Mouse (Mus musculus): ENCODE measurements at regions not wholly inside any gene's neighbourhood (a gene's known extent, or its start where the extent isn't known, plus 50 kb on each side); places are given as distances from the start of the nearest gene placed in this dataset.

DNA sequence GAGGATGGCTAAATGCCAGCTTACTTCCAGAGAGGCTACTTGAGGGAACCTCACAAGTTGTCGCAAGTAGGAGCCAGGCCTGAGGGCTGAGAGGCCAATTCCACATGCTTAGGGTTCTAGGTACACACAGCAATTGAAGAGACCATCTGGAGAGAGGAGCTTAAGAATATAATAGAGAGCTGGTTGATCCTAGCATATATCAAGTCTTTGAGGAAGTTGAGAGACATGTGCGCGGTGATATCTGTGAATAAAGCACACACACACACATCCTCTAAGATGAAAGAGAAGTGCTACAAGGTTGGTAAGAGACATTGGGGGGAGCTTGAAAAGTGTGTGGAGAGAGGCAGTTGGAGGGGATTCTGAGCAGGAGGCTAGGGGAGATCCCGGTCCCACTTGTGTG is 189.5 kb downstream of the Zfp462 start:
- no peaks in the 10 kb centered on the region for H3K27me3 ChIP-seq (ENCODE audit: insufficient read depth, low read length)
- H3K9me3 ChIP-seq (ENCODE audit: low read length): peaks cover 42% of the 10 kb centered on the region
- peaks cover 25% of the 10 kb centered on the region for H3K4me1 ChIP-seq (replicated peaks; ENCODE audit: low read depth, low read length)
- no peak overlapping the region for H3K4me3 ChIP-seq (replicated peaks; ENCODE audit: low read length)
- TF ChIP-seq NANOG (IDR thresholded peaks at IDR 0.05; ENCODE audit: borderline replicate concordance, low read length): no peak
- no peak for TF ChIP-seq CTCF (conservative IDR thresholded peaks at IDR 0.05; ENCODE audit: low read length)
- TF ChIP-seq POU5F1 (IDR thresholded peaks at IDR 0.05; ENCODE audit: borderline replicate concordance, low read length): no peak
- H3K36me3 ChIP-seq (ENCODE audit: insufficient read depth, low read length): peaks cover 18% of the 10 kb centered on the region

DNA sequence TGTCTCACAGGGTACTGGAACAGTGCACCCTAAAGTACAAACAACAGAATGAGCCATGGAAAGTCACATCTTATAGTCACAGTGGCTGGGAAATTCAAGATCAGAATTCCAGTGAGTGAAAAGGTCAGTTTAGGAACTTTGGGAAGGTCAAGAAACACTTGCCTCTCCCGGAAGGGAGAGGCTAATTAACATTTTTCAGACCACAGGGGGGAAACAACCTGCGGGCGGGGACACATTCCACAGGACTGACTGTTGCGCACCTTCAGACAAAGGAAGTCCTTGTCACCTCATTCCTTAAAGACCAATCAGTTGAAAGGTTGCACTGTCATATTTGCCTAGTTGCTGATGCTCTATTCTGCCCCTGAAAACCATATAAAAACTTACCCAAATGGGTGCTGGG is 189.9 kb downstream of the Zfp462 start:
- TF ChIP-seq NANOG (IDR thresholded peaks at IDR 0.05; ENCODE audit: borderline replicate concordance, low read length) (peak; percentile 45; the same call in 1 of the 2 replicates), CTCF (conservative IDR thresholded peaks at IDR 0.05; ENCODE audit: low read length) (no peak)
- Histone ChIP-seq H3K27me3 (ENCODE audit: insufficient read depth, low read length) (no peaks in the 10 kb centered on the region), H3K4me3 (replicated peaks; ENCODE audit: low read length) (no peak overlapping the region)

DNA sequence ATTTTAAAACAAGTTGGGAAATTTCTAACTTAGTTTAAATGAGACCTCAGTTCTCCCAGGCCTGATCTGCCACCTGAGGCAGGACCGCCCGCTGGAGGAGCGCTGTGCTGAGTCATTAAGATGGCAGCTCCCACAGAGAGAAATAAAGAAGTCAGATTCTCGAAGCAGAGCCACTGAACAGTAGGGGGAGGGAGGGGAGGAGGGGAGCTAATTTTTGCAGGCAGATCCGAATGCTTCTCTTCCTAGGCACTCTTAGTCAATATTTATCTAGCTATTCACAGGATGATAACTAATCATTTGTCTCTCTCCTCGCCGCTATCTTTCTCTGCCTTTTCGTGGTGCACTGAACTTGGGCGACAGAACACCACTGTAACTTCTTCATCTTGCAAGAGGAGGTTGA is 191.4 kb downstream of the Zfp462 start:
- Histone ChIP-seq H3K36me3 (ENCODE audit: insufficient read depth, low read length) (peaks cover 18% of the 10 kb centered on the region), H3K4me3 (replicated peaks; ENCODE audit: low read length) (0 out of 2 replicates have a peak overlapping the region, but pooled peaks have one; percentile 10), H3K27me3 (ENCODE audit: insufficient read depth, low read length) (no peaks in the 10 kb centered on the region), H3K9me3 (ENCODE audit: low read length) (peaks cover 42% of the 10 kb centered on the region), H3K4me1 (replicated peaks; ENCODE audit: low read depth, low read length) (peaks cover 27% of the 10 kb centered on the region)
- TF ChIP-seq POU5F1 (IDR thresholded peaks at IDR 0.05; ENCODE audit: borderline replicate concordance, low read length): no peak
- no peak for TF ChIP-seq NANOG (IDR thresholded peaks at IDR 0.05; ENCODE audit: borderline replicate concordance, low read length)
- TF ChIP-seq CTCF (conservative IDR thresholded peaks at IDR 0.05; ENCODE audit: low read length): no peak

More for the DNA sequence above, 189.9 kb downstream of the Zfp462 start:
- H3K9me3 ChIP-seq (ENCODE audit: low read length): peaks cover 42% of the 10 kb centered on the region
- peaks cover 18% of the 10 kb centered on the region for H3K36me3 ChIP-seq (ENCODE audit: insufficient read depth, low read length)
- peaks cover 25% of the 10 kb centered on the region for H3K4me1 ChIP-seq (replicated peaks; ENCODE audit: low read depth, low read length)

DNA sequence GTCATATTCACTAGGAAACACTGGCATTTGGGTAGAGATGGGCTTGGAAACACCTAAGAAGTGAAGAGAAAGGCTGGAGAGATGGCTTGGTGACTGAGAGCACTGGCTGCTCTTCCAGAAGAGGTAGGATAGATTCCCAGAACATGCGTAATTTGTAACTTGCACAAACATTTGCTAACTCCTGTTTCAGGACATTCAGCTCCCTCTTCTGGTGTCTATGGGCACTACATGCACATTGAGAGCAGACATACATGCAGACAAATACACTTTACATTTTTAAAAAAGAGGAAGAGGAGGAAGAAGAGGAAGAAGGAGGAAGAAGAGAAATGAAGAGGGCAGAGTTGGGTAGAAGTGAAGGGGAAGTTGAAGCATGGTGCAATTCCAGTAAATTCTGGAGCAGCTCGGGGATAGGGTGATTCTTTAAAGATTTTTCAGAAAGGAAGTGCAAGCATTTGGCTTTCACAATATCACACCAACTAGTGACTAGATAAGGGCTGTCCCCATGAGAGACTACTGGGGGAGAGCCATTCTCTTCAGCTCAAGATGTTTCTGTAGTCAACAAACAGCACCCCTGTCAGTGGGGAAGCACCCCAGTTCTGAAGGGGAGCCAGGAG is 193.0 kb downstream of the Zfp462 start:
- peaks cover 37% of the 10 kb centered on the region for H3K9me3 ChIP-seq (ENCODE audit: low read length)
- H3K27me3 ChIP-seq (ENCODE audit: insufficient read depth, low read length): no peaks in the 10 kb centered on the region
- TF ChIP-seq NANOG (IDR thresholded peaks at IDR 0.05; ENCODE audit: borderline replicate concordance, low read length) (no peak), CTCF (conservative IDR thresholded peaks at IDR 0.05; ENCODE audit: low read length) (peak; percentile 84), POU5F1 (IDR thresholded peaks at IDR 0.05; ENCODE audit: borderline replicate concordance, low read length) (no peak)
- peaks cover 16% of the 10 kb centered on the region for H3K36me3 ChIP-seq (ENCODE audit: insufficient read depth, low read length)
- no peak overlapping the region for H3K4me3 ChIP-seq (replicated peaks; ENCODE audit: low read length)
- peaks cover 39% of the 10 kb centered on the region for H3K4me1 ChIP-seq (replicated peaks; ENCODE audit: low read depth, low read length)

DNA sequence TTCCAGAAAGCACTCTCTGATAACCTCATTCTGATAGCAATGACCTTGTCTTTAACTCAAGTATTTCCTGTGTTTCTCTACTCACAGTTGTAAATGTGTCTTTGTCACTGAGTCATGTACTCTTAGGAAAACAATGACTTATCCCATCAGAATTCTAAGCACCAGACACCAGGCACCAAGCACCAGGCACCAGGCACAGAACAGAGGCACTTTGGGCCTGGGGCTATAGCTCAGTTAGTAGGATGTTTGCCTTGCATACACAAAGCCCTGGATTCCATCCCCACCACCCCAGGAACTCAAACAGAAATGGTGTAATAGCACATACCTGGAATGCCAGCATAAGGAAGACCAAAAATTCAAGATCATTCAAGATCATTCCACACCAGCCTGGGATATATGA is 196.5 kb downstream of the Zfp462 start:
- Histone ChIP-seq H3K36me3 (ENCODE audit: insufficient read depth, low read length) (no peaks in the 10 kb centered on the region), H3K4me1 (replicated peaks; ENCODE audit: low read depth, low read length) (peaks cover 30% of the 10 kb centered on the region), H3K4me3 (replicated peaks; ENCODE audit: low read length) (no peak overlapping the region), H3K9me3 (ENCODE audit: low read length) (peaks cover 2% of the 10 kb centered on the region; the same call in 1 of the 2 replicates), H3K27me3 (ENCODE audit: insufficient read depth, low read length) (no peaks in the 10 kb centered on the region)
- TF ChIP-seq POU5F1 (IDR thresholded peaks at IDR 0.05; ENCODE audit: borderline replicate concordance, low read length) (no peak), NANOG (IDR thresholded peaks at IDR 0.05; ENCODE audit: borderline replicate concordance, low read length) (peak; percentile 11; the same call in 1 of the 2 replicates)

DNA sequence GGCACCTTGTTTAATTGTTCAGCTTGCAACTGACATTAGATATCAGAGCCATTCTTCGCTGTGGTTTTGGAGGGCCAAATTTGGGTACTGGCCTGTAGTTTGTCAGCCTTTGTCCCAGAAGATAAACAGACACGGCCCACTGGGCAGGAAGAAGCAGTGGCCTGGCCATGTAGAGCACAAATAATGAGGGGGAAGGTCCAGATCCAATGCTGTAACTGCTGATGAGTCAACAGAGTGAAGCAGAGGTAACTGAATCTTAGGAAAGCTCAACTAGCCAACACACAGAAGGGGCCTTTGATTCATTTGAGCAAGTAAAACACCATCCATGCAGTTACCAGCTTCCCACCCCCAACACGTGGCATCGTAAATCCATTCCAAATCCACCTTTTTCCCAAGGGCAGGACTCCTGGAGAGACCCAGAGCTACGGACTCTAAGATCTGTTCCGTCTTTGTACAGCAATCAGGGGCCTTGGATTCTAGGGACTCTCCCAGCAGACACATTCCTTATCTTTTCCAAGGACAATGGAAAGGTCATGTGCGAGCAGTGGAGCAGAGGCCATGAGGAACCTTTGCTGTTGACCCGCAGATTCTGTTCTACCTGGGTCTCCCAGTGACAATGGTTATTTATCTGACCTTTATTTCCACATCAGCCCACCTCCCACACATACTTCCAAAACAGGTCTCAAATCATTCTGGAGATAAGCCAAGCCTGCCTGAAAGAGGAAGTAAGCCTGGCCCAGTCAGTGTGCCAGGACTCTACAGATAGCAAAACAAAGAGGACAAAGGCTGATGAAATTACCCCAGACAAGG is 197.3 kb downstream of the Zfp462 start:
- peaks cover 24% of the 10 kb centered on the region for H3K4me1 ChIP-seq (replicated peaks; ENCODE audit: low read depth, low read length)
- H3K27me3 ChIP-seq (ENCODE audit: insufficient read depth, low read length): no peaks in the 10 kb centered on the region
- H3K36me3 ChIP-seq (ENCODE audit: insufficient read depth, low read length): no peaks in the 10 kb centered on the region
- no peaks in the 10 kb centered on the region; the same call in 1 of the 2 replicates for H3K9me3 ChIP-seq (ENCODE audit: low read length)
- no peak overlapping the region for H3K4me3 ChIP-seq (replicated peaks; ENCODE audit: low read length)
- TF ChIP-seq NANOG (IDR thresholded peaks at IDR 0.05; ENCODE audit: borderline replicate concordance, low read length) (no peak), CTCF (conservative IDR thresholded peaks at IDR 0.05; ENCODE audit: low read length) (no peak), POU5F1 (IDR thresholded peaks at IDR 0.05; ENCODE audit: borderline replicate concordance, low read length) (no peak)

DNA sequence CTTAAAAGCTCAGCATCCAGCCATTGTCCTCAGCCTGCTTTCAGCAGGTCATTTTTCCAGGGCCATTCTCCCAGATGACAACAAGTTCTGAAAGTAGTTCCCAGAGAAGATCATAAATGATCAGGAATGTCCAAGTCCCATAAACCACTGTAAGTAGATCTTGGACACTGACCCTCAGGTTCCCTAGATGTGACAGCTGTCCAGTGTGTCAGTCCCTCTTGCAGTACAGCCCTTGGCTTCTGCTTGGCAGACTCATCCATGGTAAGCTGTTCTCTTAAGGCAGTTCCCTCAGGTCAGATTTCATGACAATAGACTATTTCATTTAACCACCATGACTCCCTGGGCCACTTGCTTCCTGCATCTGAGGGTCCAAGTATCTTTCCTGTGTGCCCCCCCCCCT is 198.6 kb downstream of the Zfp462 start:
- Histone ChIP-seq H3K36me3 (ENCODE audit: insufficient read depth, low read length) (no peaks in the 10 kb centered on the region), H3K4me3 (replicated peaks; ENCODE audit: low read length) (no peak overlapping the region), H3K9me3 (ENCODE audit: low read length) (no peaks in the 10 kb centered on the region; the same call in 1 of the 2 replicates), H3K27me3 (ENCODE audit: insufficient read depth, low read length) (no peaks in the 10 kb centered on the region), H3K4me1 (replicated peaks; ENCODE audit: low read depth, low read length) (peaks cover 14% of the 10 kb centered on the region)
- TF ChIP-seq NANOG (IDR thresholded peaks at IDR 0.05; ENCODE audit: borderline replicate concordance, low read length): no peak
- TF ChIP-seq CTCF (conservative IDR thresholded peaks at IDR 0.05; ENCODE audit: low read length): no peak
- TF ChIP-seq POU5F1 (IDR thresholded peaks at IDR 0.05; ENCODE audit: borderline replicate concordance, low read length): no peak

DNA sequence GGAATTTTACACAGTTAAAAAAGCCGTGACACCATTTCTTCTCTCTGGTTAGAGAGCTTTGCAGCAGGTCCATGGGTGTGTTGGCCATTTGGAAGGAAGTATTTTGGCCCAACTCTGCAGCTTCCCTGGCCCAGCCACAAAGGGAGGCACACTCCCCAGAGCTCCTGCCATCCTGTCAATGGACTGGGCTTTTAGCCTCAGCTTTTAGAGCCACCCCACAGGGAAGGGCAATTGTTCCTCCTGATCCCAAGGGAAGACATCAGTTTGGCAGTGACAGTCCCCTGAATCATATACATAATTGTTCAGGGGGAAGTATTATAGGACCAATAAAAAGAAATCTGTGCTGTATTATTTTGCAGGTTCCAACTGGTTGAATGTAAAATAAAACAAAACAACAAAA is 200.1 kb downstream of the Zfp462 start:
- TF ChIP-seq CTCF (conservative IDR thresholded peaks at IDR 0.05; ENCODE audit: low read length) (no peak), NANOG (IDR thresholded peaks at IDR 0.05; ENCODE audit: borderline replicate concordance, low read length) (no peak), POU5F1 (IDR thresholded peaks at IDR 0.05; ENCODE audit: borderline replicate concordance, low read length) (no peak)
- Histone ChIP-seq H3K9me3 (ENCODE audit: low read length) (no peaks in the 10 kb centered on the region), H3K4me3 (replicated peaks; ENCODE audit: low read length) (no peak overlapping the region), H3K36me3 (ENCODE audit: insufficient read depth, low read length) (no peaks in the 10 kb centered on the region), H3K4me1 (replicated peaks; ENCODE audit: low read depth, low read length) (peaks cover 14% of the 10 kb centered on the region), H3K27me3 (ENCODE audit: insufficient read depth, low read length) (no peaks in the 10 kb centered on the region)
